Mouse (Mus musculus): Measurements from ENCODE around the gene S100a4. TPM values are rescaled to one million over a fixed set of nuclear protein-coding genes. Genes with fewer than 3 reads are reported as not detected.
A peak's percentile ranks its signal among the peaks of the same experiment; 100 is the strongest.

S100a4 gene
- polyA plus RNA-seq, 1 experiment: 454 TPM

DNA sequence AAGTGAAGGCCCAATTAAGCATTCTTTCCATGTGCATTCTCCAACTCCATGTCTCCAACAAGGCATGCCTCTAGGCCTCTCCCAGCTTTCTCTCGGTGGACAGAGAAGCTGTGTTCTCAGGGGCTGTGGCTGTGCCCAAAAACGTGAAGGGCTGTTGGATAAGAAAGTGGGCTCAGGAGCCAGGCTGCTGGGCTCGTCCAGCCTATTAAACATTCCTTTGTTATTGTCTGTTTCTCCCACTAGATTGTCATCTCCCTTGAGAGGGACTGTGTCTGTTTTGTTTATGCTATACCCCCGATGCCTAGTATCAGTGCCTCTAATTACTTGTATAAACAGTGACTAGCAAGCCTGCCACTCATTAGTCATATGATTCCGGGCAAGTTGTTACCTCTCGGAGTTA, 5.8 kb upstream of the S100a4 start:
- Histone ChIP-seq H3K4me1 (ENCODE audit: control insufficient read depth, insufficient read depth, low read length) (peaks cover 19% of the 10 kb centered on the region), H3K27ac (ENCODE audit: insufficient read depth, low read length) (peak overlapping the region; percentile 38), H3K4me3 (ENCODE audit: insufficient read depth, low read length) (no peak overlapping the region)
- TF ChIP-seq CTCF (IDR thresholded peaks at IDR 0.05; ENCODE audit: borderline replicate concordance, insufficient read depth, low read length): no peak
- TF ChIP-seq POLR2A (IDR thresholded peaks at IDR 0.05; ENCODE audit: low read depth, low read length): no peak

DNA sequence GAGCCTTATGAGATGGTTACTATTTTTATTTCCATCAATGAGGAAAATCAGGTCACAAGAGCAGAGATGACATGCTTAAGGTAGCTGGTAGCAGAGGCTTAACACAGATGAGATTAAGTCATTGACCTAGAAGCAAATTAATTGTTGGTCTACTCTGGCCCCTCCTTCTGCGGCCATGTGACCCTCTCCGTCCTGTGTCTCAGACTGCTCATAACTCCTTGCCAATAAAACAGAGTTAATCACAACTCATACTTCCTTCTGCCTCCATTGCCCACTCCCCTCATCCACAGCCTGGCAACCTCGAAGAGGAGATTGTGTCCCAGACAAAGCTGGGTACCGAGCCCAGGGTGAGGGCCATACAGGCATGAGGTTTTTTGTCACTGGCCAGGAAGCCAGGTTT, 5.4 kb upstream of the S100a4 start:
- TF ChIP-seq CTCF (IDR thresholded peaks at IDR 0.05; ENCODE audit: borderline replicate concordance, insufficient read depth, low read length) (no peak), POLR2A (IDR thresholded peaks at IDR 0.05; ENCODE audit: low read depth, low read length) (no peak)
- Histone ChIP-seq H3K27ac (ENCODE audit: insufficient read depth, low read length) (peak overlapping the region; percentile 38), H3K4me1 (ENCODE audit: control insufficient read depth, insufficient read depth, low read length) (peaks cover 21% of the 10 kb centered on the region), H3K4me3 (ENCODE audit: insufficient read depth, low read length) (no peak overlapping the region)

DNA sequence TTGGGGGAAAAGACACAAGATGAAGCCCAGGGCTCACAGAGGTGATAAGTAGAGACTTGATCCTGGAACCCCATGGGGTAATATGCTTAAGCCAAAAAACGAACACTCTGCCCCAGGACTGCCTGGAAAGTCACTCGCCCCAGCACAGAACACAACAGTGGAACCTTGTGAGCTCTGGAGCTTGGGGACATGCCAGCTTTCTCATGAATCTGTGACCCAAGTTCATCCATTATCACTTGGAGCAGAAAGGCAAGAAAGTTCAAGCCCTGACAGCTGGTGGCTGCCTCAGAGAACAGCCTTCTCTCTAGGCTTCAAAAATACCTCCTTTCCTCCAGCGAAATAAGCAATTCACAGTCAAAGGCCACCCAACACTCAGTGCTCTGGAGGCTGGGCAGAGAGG, 4.2 kb upstream of the S100a4 start:
- TF ChIP-seq POLR2A (IDR thresholded peaks at IDR 0.05; ENCODE audit: low read depth, low read length): no peak

DNA sequence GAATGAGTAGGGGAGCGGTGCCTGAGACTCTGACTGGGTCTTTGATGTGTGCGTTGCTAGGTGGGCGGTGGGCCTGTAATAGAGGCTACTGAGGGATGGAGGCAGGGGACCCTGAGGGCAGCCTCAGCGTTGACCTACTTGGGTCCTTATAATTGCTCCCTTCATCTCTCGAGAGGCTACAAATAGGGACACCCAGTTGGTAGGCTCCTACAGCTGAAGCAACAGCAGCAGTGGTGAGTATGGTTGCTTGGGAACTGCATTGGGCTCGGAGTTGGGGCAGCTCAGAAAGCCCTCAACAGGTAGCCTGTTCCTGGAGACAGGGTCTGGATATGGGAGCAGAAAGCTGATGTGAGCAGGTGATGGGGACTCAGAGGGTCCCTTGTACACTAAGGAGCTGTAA, 3.5 kb upstream of the S100a4 start:
- peak overlapping the region; percentile 63 for H3K27ac ChIP-seq (ENCODE audit: insufficient read depth, low read length)
- no peak overlapping the region for H3K4me3 ChIP-seq (ENCODE audit: insufficient read depth, low read length)
- no peak for TF ChIP-seq CTCF (IDR thresholded peaks at IDR 0.05; ENCODE audit: borderline replicate concordance, insufficient read depth, low read length)
- no peak for TF ChIP-seq POLR2A (IDR thresholded peaks at IDR 0.05; ENCODE audit: low read depth, low read length)

More for the DNA sequence above, 4.2 kb upstream of the S100a4 start:
- no peak overlapping the region for H3K4me3 ChIP-seq (ENCODE audit: insufficient read depth, low read length)
- H3K4me1 ChIP-seq (ENCODE audit: control insufficient read depth, insufficient read depth, low read length): peaks cover 24% of the 10 kb centered on the region
- H3K27ac ChIP-seq (ENCODE audit: insufficient read depth, low read length): no peak overlapping the region

GRCm38 (mm10) chr3:90600458-90601195, 2.9 kb upstream of the S100a4 start:
- Histone ChIP-seq H3K27ac (ENCODE audit: insufficient read depth, low read length) (peak overlapping the region; percentile 63), H3K4me1 (ENCODE audit: control insufficient read depth, insufficient read depth, low read length) (peaks cover 35% of the 10 kb centered on the region), H3K4me3 (ENCODE audit: insufficient read depth, low read length) (no peak overlapping the region)
- TF ChIP-seq POLR2A (IDR thresholded peaks at IDR 0.05; ENCODE audit: low read depth, low read length): no peak
- no peak for TF ChIP-seq CTCF (IDR thresholded peaks at IDR 0.05; ENCODE audit: borderline replicate concordance, insufficient read depth, low read length)

More for the DNA sequence above, 3.5 kb upstream of the S100a4 start:
- H3K4me1 ChIP-seq (ENCODE audit: control insufficient read depth, insufficient read depth, low read length): peaks cover 29% of the 10 kb centered on the region

GRCm38 (mm10) chr3:90601486-90602110, 2.0 kb upstream of the S100a4 start, which contains the start of gene Gm42674:
Gene Gm42674 (plus strand): TSS chr3:90601904.
- peaks cover 39% of the 10 kb centered on the region for H3K4me1 ChIP-seq (ENCODE audit: control insufficient read depth, insufficient read depth, low read length)
- no peak within 1 kb of the TSS for H3K4me3 ChIP-seq (ENCODE audit: insufficient read depth, low read length)
- H3K27ac ChIP-seq (ENCODE audit: insufficient read depth, low read length): peak within 1 kb of the TSS; percentile 94
- TF ChIP-seq POLR2A (IDR thresholded peaks at IDR 0.05; ENCODE audit: low read depth, low read length) (no peak), CTCF (IDR thresholded peaks at IDR 0.05; ENCODE audit: borderline replicate concordance, insufficient read depth, low read length) (no peak)

DNA sequence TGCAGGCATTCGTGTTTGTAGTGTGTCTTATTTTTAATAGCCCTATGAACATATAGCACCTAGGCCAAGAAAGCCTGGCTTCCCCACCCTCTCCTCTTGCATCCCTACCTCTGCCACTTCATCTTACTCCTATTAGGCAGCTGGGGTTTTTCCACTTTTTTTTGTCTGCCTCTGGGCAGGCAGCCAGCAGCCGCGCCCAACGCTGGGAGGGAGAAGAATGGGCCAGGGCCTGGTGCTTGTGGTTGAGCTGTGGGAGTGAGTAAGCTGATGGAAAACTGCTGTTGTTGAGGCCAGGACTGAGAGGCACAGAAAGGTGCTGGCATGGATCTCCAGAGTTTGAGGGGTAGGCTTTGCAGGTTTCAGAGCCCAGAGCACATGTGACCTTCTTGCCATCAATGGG, 845 bp downstream of the S100a4 start:
- peak overlapping the region; percentile 97 for H3K27ac ChIP-seq (ENCODE audit: insufficient read depth, low read length)
- H3K4me3 ChIP-seq (ENCODE audit: insufficient read depth, low read length): peak overlapping the region; percentile 18
- peaks cover 42% of the 10 kb centered on the region for H3K4me1 ChIP-seq (ENCODE audit: control insufficient read depth, insufficient read depth, low read length)
- TF ChIP-seq CTCF (IDR thresholded peaks at IDR 0.05; ENCODE audit: borderline replicate concordance, insufficient read depth, low read length) (no peak), POLR2A (IDR thresholded peaks at IDR 0.05; ENCODE audit: low read depth, low read length) (peak; percentile 49; the same call in 1 of the 2 replicates)

DNA sequence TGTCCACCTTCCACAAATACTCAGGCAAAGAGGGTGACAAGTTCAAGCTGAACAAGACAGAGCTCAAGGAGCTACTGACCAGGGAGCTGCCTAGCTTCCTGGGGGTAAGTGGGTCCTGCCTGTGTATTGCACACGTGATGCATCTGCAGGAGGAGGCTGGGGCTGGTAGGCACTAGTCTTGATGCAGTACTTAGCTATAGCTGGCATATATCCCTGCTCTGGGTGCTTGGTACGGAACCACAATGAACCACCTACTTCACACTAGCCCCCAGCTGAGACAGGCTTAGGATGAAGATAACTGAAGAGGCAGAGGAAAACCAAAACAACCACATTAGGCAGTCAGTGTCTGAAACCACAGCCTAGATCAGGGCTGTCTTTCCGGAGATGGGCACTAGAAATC, 1.5 kb downstream of the S100a4 start:
- H3K4me3 ChIP-seq (ENCODE audit: insufficient read depth, low read length): peak overlapping the region; percentile 12
- TF ChIP-seq CTCF (IDR thresholded peaks at IDR 0.05; ENCODE audit: borderline replicate concordance, insufficient read depth, low read length): no peak
- no peak for TF ChIP-seq POLR2A (IDR thresholded peaks at IDR 0.05; ENCODE audit: low read depth, low read length)
- peaks cover 40% of the 10 kb centered on the region for H3K4me1 ChIP-seq (ENCODE audit: control insufficient read depth, insufficient read depth, low read length)
- peak overlapping the region; percentile 97 for H3K27ac ChIP-seq (ENCODE audit: insufficient read depth, low read length)

- Histone ChIP-seq H3K4me3 (ENCODE audit: insufficient read depth, low read length) (no peak overlapping the region), H3K27ac (ENCODE audit: insufficient read depth, low read length) (peak overlapping the region; percentile 97), H3K4me1 (ENCODE audit: control insufficient read depth, insufficient read depth, low read length) (peaks cover 34% of the 10 kb centered on the region)
- TF ChIP-seq CTCF (IDR thresholded peaks at IDR 0.05; ENCODE audit: borderline replicate concordance, insufficient read depth, low read length) (no peak), POLR2A (IDR thresholded peaks at IDR 0.05; ENCODE audit: low read depth, low read length) (no peak; the same call in 1 of the 2 replicates)
These were observed 2.2 kb downstream of the S100a4 start for GRCm38 (mm10) chr3:90605736-90606135.

- TF ChIP-seq CTCF (IDR thresholded peaks at IDR 0.05; ENCODE audit: borderline replicate concordance, insufficient read depth, low read length) (no peak), POLR2A (IDR thresholded peaks at IDR 0.05; ENCODE audit: low read depth, low read length) (peak; percentile 23; the same call in 1 of the 2 replicates)
- Histone ChIP-seq H3K27ac (ENCODE audit: insufficient read depth, low read length) (peak overlapping the region; percentile 97), H3K4me1 (ENCODE audit: control insufficient read depth, insufficient read depth, low read length) (peaks cover 30% of the 10 kb centered on the region), H3K4me3 (ENCODE audit: insufficient read depth, low read length) (no peak overlapping the region)
These were observed 2.6 kb downstream of the S100a4 start for GRCm38 (mm10) chr3:90606185-90606584.

Measured in embryonic fibroblast, embryonic 13.5 days (primary cell).